Mouse (Mus musculus): ENCODE measurements around the gene Ube2j1.

Ube2j1 gene

GRCm38 (mm10) chr4:33010078-33010477 lies 21.1 kb upstream of the Ube2j1 start:
- DNase-seq (ENCODE audit: extremely low read depth, low read depth, low spot score) = no peak

- no peak for DNase-seq (ENCODE audit: extremely low read depth, low read depth, low spot score)
Observed at GRCm38 (mm10) chr4:33012484-33012883, 18.7 kb upstream of the Ube2j1 start.

GRCm38 (mm10) chr4:33018361-33018999 lies 12.7 kb upstream of the Ube2j1 start:
- DNase-seq (ENCODE audit: extremely low read depth, low read depth, low spot score) = no peak

GRCm38 (mm10) chr4:33024420-33024819 lies 6.8 kb upstream of the Ube2j1 start:
- no peak for DNase-seq (ENCODE audit: extremely low read depth, low read depth, low spot score)

GRCm38 (mm10) chr4:33029104-33029503 lies 2.1 kb upstream of the Ube2j1 start:
- DNase-seq (ENCODE audit: extremely low read depth, low read depth, low spot score) = no peak

- no peak for DNase-seq (ENCODE audit: extremely low read depth, low read depth, low spot score)
Observed at GRCm38 (mm10) chr4:33030264-33031194, 687 bp upstream of the Ube2j1 start.

GRCm38 (mm10) chr4:33032045-33032444 lies 829 bp downstream of the Ube2j1 start:
- DNase-seq (ENCODE audit: extremely low read depth, low read depth, low spot score) = no peak

GRCm38 (mm10) chr4:33033515-33033914 lies 2.3 kb downstream of the Ube2j1 start:
- no peak for DNase-seq (ENCODE audit: extremely low read depth, low read depth, low spot score)

- no peak for DNase-seq (ENCODE audit: extremely low read depth, low read depth, low spot score)
Observed at GRCm38 (mm10) chr4:33039826-33040225, 8.6 kb downstream of the Ube2j1 start.

- no peak for DNase-seq (ENCODE audit: extremely low read depth, low read depth, low spot score)
Observed at GRCm38 (mm10) chr4:33049601-33050000, 18.4 kb downstream of the Ube2j1 start.

GRCm38 (mm10) chr4:33052055-33052454 lies 20.8 kb downstream of the Ube2j1 start:
- DNase-seq (ENCODE audit: extremely low read depth, low read depth, low spot score) = no peak

- no peak for DNase-seq (ENCODE audit: extremely low read depth, low read depth, low spot score)
Observed at GRCm38 (mm10) chr4:33052650-33053049, 21.4 kb downstream of the Ube2j1 start.

GRCm38 (mm10) chr4:33054426-33054825 lies 23.2 kb downstream of the Ube2j1 start:
- DNase-seq (ENCODE audit: extremely low read depth, low read depth, low spot score) = no peak

GRCm38 (mm10) chr4:33056317-33056716 lies 25.1 kb downstream of the Ube2j1 start:
- DNase-seq (ENCODE audit: extremely low read depth, low read depth, low spot score) = no peak

GRCm38 (mm10) chr4:33057890-33058687 lies 26.9 kb downstream of the Ube2j1 start:
- peak; percentile 33 for DNase-seq (ENCODE audit: extremely low read depth, low read depth, low spot score)

GRCm38 (mm10) chr4:33061158-33061557 lies 29.9 kb downstream of the Ube2j1 start:
- no peak for DNase-seq (ENCODE audit: extremely low read depth, low read depth, low spot score)

- no peak for DNase-seq (ENCODE audit: extremely low read depth, low read depth, low spot score)
Observed at GRCm38 (mm10) chr4:33062981-33063380, 31.8 kb downstream of the Ube2j1 start, which contains the start of gene Gabrr2. TSS of gene Gabrr2 (plus strand) at chr4:33062999.

GRCm38 (mm10) chr4:33064986-33065385 lies 33.8 kb downstream of the Ube2j1 start:
- no peak for DNase-seq (ENCODE audit: extremely low read depth, low read depth, low spot score)

GRCm38 (mm10) chr4:33066223-33066960 lies 35.2 kb downstream of the Ube2j1 start:
- no peak for DNase-seq (ENCODE audit: extremely low read depth, low read depth, low spot score)

GRCm38 (mm10) chr4:33067331-33067730 lies 36.1 kb downstream of the Ube2j1 start:
- no peak for DNase-seq (ENCODE audit: extremely low read depth, low read depth, low spot score)

GRCm38 (mm10) chr4:33067826-33068225 lies 36.6 kb downstream of the Ube2j1 start:
- DNase-seq (ENCODE audit: extremely low read depth, low read depth, low spot score) = no peak

All from fat pad, adult 2 months (tissue).